Mouse (Mus musculus) layer of hippocampus, postnatal 14 days (tissue): ENCODE measurements around the gene Nrap. TPM values are rescaled to one million over a fixed set of nuclear protein-coding genes. Genes with fewer than 3 reads are reported as not detected.

Source experiments
- DNase-seq, 2 experiments: peaks; one replicate each; pipeline ENCODE4 v3.0.0; 2021 to 2022; ENCODE audit warnings: low spot score in 2 of 2, mixed read lengths in 1 of 2
- total RNA-seq, 2 experiments: library from RNA; stranded (reverse); gene quantifications; 2 replicates each; pipeline ENCODE4 v1.2.3; 2021

The Nrap gene
- total RNA-seq, 2 experiments from 2014 or later = 0.14 to 0.25 TPM

DNA sequence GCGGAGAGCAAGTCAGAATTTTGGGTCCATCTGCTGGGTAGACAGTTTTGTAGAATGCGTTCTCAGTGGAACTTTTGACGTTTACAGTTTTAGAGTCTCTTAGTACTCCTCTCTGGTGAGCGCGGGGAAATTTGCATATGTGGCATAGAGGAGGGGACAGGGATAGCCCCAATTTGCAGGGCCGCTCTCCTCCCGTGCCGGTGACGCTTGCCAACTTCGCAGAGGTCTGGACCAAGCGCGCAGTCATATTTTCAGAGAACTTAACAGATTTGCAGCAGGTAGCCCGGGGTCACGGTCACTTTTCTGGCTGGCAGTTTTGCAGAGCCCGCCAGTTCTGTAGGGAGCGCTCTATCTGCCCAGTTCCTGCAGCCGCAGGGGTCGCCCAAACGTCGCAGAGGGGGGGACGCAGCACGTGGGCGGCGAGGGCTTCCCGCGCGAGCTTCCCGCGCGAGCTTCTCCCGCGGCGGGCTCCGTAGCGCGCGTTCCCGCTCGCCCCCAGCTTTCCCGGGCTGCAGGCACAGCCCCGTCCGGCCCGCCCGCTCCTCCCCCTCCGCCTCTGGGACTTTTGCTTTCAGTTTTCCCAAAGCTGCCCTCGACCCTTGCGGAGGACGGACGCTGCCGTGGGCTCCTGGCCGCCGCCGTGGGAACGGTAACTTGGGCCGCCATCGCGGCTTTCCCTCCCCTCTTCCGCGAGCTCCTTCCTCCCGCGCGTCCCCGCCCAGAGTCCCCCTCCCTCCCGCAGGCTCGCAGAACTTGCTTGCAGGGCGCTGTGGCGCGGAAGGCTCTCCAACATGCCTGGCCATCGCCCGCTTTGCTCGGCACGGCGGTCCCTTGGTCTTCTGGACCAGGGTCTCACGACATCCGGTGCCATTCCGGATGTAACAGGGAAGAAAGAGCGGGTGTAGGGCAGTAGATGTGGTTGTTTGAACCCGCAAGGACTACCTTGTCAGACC is 7.1 kb upstream of the Nrap start, which contains the start of gene Casp7:
Gene Casp7 (plus strand): TSS at position 461 of the 953 bp plus-strand sequence.
- peak in 1 of 2 experiments; percentile 35 for DNase-seq

DNA sequence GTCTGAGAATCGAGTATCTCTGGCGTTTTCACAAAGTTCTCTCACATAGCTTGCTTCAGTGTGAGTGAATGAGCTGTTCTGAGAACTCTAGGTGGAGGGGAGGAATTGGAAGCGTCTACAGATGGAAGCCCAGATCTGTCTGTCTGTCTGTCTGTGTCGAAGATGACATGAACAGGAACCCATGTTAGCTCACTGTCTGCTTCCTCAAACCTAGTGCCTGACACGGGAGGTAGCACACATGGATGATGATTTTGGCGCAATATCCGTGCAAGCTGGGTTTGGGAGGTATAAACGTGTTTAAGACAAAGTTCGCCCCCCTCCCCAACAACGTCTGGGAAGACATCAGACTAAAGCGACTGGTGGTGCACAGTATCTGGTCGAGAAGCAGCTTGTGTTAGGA is 6.4 kb upstream of the Nrap start:
- DNase-seq = no peak

DNA sequence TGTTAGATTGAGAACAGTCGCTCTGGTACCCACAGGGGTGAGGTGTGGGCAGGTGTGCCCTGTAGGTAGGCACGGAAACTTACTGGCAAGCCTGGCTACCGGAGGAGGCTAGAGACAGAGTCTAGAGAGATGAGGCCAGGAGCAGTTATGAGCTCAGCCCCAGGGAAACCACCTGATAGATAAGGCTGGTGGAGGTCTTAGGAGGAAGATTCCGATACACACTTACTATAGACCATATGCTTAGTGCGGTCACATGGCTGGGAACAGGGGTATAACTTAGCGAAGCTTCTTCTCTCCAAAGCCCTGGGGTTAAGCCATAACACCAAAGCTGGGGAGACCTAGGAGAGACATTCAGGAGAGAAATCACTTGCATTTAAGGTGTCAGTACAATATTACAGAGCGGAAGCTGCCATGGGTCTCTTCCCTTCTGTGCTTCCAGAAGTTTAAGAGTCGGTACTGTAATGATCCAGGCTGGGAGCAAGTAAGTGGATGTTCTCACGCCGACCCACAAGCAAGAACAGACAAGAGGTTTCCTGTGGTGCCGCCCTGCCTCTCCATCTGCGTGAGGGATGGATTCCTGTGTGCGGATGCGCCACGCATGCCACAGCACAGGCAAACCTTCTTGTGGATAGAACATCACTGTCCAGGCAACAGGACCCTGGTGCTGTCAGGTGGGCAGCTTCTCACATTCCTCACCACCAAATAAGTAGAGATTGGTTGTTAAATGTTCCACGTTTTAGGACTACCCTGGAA is 5.5 kb upstream of the Nrap start:
- no peak for DNase-seq

DNA sequence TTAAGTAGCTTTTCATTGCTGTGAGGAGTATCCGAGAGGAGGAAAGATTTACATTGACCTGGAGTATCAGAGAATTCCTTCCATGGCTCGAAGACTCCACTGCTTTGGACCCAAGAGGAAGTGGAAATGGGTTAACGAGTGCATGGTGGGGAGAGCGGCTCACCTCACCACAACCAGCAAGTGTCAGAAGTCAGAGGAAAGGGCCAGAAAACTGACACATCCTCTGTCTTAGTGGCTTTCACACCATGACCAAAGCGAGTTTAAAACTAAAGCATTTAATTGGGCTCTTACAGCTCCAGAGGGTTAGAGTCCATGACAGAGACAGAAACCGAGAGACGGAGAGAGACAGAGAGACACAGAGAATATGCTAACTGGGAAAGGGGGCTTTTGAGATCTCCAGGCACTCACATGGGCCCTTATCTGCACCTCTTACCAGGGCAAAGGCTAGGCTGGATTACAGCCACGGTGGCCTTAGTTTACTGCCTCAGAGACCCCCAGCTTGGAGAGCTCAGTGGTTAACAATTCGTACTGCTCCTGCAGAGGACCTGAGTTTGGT is 3.6 kb upstream of the Nrap start:
- DNase-seq = no peak

DNA sequence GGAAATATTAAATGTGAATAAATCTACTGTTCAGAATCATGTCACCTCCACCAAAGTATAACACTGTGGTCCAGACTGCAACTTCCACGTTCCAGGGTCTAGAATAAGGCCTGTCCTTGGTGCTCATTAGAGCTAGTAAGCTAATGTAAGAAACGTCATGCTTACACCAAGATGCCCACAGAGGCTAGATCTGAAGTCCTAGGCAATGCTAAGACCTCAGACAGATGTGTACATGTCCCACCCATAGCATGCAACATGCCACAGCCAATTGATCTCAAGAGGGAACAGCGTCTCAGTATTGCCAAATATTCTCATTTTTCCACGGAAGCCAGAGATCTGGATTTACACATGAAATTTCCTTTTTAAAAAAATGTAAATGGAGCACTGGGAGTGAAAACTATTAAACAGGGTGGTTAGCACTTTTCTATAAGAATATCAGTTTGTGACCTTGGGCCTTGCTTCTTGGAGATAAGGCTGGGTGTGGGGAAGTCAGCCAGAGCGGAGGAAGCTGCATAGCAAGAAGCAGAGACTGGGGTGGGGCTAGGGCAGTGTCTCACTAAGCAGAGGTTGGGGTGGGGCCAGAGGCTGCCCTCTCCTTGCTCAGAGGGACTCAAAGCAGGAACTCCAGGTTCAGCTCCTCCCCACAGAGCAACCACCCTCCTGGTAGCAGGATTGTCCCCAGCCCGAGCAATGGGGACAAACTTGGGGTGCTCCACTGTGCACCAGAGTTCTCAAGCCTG is 1.6 kb upstream of the Nrap start:
- no peak for DNase-seq

DNA sequence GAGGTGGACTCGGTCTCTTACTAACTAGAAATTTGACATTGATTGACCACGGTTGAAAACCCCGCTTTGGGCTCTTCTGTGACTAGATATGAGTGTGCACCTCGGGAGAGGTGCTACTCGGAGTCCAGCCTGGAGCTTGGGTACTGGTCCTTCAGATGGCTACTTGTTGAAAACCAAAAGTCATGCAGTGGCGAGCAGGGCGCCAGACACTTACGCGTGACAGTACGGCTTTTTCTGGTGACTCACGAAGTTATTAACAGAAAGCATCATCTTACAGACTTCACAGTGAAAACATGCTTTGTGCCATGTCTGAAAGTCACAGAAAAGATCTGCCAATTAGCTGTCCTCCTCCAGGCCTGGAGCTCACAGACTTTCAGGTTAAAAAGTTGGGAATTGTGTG is 661 bp downstream of the Nrap start:
- DNase-seq = no peak

DNA sequence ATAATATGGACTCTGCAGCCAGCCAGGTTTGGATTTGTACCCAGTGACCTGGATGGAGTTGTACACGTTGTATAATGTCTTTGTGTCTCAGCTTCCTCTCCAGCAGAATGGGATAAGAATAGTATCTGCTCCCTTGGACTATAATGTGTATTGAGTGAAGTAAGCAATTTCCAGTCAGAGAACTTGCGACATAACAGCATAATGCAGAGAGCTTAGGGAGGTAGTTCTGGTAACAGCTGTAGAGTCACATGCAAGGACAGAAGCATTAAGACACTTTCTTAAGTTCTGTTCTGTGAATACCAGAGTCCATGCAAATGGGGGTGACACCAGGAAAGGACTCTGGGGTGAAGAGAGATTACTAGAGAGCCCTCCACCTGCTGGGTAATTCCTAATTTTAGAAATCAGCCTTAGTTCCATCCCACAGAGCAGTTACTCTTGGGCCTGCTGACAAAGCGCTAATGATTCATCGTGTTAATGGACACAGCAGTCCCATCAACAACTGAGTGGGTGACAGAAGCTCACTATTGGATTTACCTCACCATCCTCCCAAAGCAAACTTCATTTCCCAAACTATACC is 2.0 kb downstream of the Nrap start:
- no peak for DNase-seq

DNA sequence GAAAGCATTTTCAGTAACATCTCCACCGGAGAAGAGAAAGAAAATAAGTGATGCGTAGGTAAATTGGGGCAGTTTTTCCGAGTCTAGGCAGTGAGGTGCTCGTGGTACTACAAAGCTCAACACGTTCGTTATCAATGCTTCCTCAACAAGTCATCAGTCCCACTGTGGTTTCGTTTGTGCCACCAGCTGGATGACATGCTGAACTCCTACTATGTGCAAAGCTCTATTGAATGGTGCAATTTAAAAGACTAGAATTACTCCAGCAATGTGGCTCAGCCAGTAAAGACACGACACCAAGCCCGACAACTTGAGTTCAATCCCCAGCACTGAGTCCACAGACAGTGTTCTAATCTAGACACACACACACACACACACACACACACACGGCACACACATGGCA is 3.7 kb downstream of the Nrap start:
- no peak for DNase-seq

DNA sequence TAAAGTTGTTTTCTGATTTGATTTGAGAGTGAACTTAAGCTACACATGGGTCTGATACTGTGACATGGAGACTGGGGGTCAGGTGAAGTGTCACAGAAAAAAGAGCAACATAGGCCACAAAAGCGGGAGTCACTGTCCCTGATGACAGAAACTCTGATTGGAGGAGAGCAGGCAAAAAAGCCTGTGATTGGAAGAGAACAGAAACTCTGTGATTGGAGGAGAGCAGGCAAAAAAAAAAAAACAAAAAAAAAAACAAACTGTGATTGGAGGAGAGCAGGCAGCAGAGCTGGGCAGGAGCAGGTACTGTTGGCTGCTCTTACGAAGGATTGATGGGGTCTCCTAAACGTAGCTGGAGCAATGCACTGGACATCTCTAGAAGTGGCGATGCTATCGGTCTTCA is 4.3 kb downstream of the Nrap start:
- DNase-seq = no peak

DNA sequence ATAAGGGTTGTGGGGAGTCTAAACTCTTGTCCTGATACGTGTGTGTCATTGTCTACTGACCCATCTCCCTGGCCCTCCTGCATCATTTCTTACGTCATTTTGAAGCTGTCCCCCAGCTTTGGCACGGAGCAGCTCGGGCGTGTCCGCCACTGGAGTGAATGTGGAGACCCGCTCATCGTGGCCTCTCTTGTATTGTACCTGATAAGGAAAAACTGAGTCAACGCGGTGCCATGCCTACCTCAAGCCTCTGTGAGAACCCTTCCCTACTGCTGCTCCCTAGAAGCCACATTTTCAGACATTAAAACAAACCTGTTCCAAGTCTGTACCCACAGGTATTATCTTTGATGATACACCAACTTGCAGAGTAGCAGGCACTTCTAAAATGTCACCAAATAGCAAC is 8.4 kb downstream of the Nrap start:
- DNase-seq = no peak

DNA sequence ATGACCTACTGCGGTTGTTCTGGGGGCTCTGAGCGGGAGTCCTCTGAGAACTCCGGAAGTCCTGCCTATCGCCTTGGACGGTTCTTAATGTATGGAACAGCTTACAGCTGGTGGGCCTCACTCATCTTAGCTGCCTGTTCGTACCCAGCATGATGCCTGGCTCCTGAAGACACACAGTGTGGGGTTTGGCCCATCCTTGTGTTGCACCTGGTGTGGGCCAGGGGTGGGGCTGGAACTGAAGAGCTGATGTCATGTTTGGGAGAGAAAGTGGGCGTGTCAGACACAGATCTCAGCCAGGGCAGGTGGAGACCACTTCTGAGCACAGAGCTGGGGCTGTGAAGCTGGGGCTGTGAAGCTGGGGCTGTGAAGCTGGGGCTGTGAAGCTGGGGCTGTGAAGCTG is 9.5 kb downstream of the Nrap start:
- DNase-seq = no peak

DNA sequence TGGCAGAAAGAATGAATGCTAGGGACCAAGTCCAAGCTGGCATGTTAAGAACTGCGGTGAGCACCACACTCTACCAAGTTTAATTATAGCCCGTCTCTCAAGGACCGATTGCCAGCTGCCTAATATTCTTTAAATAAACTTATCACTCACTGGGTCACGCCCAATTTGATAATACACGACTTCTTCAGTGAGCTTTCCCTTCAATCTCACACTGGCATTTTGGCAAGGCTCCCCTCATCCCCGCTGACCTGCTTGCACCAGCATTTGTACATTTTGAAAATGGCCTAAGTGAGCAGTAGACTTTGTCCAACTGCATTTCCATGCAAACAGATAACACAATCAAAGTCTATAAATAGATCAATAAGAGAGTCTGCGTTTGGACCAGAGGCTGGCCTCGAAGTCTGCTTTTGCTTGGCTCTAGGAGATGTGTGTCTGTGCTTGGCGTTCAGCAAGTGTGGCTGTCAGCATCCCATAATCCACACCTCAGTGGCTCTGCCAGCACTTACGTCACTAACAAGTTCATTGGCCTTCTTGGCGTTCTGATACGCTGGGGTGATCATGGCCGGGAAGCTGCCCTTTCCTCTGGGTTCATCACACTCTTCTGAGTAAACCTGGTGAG is 11.2 kb downstream of the Nrap start:
- DNase-seq = no peak

DNA sequence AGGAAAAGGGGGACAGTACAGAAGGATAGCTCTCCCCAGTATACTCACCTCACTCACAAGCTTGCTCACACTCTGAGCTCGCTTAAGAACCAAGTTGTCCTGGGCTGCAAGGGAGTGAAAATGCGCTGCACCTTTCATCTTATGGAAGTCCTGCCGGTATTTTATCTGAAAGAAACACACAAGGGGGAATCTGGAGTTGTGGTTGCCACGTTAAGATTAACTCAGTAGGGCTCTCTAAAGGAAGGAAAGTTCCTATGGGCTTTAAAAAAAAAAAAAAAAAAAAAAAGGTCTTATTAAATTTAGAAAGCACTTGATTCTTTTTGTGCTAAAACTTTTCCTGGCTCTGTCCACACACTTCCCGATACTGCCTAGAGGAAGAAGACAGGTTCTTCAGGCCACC is 11.8 kb downstream of the Nrap start:
- DNase-seq = no peak

DNA sequence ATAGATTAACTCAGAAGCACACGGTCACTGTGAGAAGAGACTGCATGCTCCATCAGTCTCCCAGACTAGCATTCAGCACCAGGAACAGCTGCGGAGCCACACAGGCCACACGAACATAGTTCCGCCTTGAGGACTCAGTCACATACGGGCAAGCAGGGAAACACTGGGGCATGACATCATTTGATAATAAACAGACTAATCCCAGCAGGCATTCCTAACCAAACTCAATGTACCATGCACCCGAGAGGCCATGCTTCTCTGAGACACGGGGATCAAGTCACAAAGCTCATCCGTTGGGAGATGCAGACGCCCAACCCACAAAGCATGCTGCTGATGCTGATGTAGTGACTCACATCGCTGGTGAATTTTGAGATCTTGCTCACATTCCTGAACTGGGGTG is 15.8 kb downstream of the Nrap start:
- no peak for DNase-seq

DNA sequence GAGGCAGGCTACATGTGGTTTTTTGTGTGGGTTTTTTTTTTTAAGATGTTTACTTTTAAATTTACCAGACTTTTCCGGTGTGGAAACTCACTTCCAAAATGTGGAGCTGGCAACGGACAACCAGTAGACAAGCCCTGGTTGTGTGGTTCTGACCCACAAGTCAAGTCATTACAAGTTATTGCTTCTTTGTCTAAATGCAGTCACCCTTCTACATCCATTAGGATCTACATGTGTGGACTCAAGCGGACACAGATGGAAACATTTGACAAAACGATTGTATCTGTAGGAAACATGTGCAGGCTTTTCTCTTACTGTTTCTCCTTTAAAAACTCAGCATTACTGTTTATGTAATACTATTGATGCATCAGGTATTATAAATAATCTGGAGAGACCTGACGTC is 16.6 kb downstream of the Nrap start:
- DNase-seq = no peak

DNA sequence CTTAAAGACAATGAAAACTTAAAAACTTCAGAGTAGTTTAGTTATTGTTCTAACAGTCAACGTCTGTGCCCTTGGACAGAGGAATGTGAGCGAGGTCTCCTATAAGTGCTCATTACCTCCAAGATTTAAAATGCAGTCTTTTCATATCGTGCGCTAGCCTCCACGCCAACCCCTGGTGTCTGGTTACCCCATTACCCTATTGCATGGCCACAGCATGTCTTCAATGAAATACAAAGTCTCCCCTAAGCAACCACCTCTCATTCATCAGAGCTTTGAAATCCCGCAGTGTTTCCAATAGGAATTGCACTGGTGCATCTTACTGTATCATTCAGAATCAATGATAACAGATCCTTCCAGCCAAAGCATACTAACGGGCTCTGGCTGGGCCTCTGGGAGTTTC is 17.6 kb downstream of the Nrap start:
- no peak for DNase-seq

DNA sequence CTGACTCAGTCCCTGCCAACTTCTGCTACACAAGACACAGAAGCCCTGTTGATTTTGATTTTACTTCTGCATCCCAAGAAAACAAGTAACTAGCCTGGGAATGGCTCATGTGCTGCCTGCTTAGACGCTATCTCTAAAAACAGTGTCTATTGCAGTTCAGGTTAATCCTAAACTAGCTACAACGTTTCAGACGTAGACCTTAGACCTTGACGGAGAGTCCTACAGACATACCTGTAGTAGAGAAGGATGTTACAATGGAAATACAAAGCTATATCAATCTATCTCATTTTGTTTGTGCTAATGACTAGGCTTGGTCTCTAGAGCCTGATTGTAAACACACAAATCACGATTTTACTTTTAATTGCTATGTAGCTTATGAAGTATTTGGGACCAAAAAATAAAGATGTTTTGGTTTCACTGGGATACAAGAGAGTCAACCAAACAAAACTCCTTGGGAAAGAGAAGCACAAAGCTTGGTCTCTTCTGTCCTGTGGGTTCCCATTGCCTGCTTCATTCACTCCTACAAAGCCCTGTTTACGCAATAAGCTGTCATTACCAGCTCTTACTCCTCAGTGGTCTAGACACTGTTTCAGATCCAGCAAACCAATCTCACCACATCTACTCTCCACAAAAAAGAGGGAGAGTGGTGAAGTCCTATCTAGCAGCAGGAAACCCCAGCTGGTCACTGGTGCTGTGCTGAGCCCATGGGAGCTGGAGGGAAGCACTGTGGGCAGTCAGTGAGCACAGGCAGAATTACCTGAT is 19.3 kb downstream of the Nrap start:
- no peak for DNase-seq

DNA sequence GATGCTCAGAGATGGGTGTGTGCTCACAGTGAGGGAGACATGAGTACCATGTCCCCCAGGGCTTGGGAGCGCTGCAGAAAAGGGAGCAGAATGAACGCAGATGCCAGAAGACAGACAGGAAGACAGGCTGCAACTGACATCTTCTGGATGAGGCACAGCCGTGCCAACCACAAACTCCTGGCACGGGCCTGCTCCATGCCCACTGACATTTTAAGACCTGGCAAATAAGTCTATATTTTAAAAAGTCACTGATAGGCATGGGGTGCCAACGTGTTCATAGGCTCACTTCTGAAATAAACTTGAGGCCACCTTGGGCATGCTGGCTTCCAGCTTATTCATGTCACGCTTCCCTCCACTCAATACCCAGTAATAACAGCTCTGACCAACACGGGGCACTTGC is 20.9 kb downstream of the Nrap start:
- DNase-seq = no peak

DNA sequence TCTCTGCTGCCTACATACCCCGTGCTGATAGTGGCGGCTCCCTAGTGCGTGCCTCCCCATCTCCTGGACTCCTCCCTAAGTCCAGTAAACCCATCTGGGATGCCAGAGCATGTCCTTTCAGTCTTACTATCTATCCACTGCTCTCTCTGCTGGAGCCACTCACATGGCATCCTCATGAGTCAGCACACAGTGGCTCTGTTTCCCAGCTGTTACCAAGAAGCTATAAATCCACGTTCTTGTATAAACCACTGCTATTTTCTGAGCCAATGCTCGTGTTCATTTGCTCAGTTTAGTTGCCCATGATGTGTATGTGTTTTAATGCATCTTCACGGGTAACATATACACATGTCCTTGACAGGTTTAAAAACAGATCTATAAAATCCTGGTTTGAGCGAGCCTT is 22.1 kb downstream of the Nrap start:
- no peak for DNase-seq

DNA sequence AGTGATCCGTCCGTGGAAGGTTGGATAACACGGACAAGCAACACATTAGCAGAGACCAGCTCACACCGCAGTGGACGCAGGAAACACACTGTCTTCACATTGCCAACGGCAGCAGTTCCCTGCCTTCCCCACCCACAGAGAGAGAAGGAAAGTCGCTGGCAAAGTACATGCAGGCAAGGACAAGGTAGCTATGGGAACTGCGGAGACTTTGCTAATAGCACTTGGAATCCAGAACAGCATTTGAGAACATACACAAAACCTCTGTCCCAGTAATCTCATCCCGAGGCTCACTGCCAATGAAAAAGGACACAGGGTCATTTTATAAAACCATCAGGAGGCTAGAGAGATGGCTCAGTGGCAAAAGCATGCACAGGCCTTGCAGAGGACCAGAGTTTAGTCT is 23.2 kb downstream of the Nrap start:
- no peak for DNase-seq
